In the genomic region with DNA sequence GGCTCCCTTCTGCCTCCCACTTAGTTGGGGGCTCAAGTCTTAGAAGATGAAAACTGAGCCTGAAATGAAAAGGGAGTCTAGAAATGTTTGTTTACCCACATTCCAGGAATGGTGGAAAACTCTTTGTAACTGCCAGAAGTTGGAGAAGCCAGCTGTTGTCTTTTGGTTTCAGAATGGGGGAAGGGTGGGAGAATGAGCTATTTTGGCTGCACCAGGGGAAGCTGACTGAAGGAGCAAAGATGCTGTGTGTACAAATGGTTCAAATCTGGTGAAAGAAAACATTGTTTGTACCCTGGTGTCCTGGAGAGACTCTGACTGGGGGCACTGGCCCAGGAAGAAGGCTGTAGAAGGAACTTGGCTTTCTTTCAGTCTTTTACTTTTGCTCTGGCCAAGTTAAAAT, we compare ENCODE assay signal across 12 mouse cellular contexts.
DNase-seq lines count a peak whose midpoint lies in the region; ATAC-seq lines count a peak whose summit lies in the region.
"Had no signal": no experiment of that assay in that cellular context is flagged by ENCODE, and none has a peak within 500 bp of the region (broad histone marks: within the 10 kb centered on the region; RNA-seq: fewer than 3 reads in every experiment).

No protein-coding gene starts in this region.

- no peak overlapping the region for H3K27ac ChIP-seq in hindbrain, embryonic 16.5 days (ENCODE audit: low read depth, low read length)
- H3K27ac ChIP-seq in hindbrain, embryonic 14.5 days, result no peak overlapping the region
- H3K27ac ChIP-seq: embryonic facial prominence, embryonic 13.5 days; midbrain, embryonic 12.5 days had no signal

- peak; percentile 71; the same call in 1 of the 2 replicates for ATAC-seq in hindbrain, embryonic 16.5 days
- ATAC-seq in hindbrain, embryonic 14.5 days (ENCODE audit: low FRiP score), result no peak

- no peaks in the 10 kb centered on the region for H3K27me3 ChIP-seq in hindbrain, embryonic 16.5 days (replicated peaks; ENCODE audit: control insufficient read depth, insufficient read depth, low read length)
- no peaks in the 10 kb centered on the region for H3K27me3 ChIP-seq in hindbrain, embryonic 14.5 days (ENCODE audit: control insufficient read depth, insufficient read depth, low read length)
- H3K27me3 ChIP-seq: embryonic facial prominence, embryonic 13.5 days; midbrain, embryonic 12.5 days had no signal

- no peaks in the 10 kb centered on the region for H3K9me3 ChIP-seq in hindbrain, embryonic 16.5 days (ENCODE audit: control insufficient read depth, low read length)
- no peaks in the 10 kb centered on the region for H3K9me3 ChIP-seq in hindbrain, embryonic 14.5 days (ENCODE audit: control insufficient read depth, low read length)
- H3K9me3 ChIP-seq: embryonic facial prominence, embryonic 13.5 days; midbrain, embryonic 12.5 days had no signal

- DNase-seq in hindbrain, embryonic 14.5 days (ENCODE audit: low spot score), result no peak
- peak; percentile 36 for DNase-seq in brain, adult 2 months (ENCODE audit: low read depth, low spot score)
- peak; percentile 79 to 80 for DNase-seq in heart, adult 9 months (ENCODE audit: low spot score in 2 of 2)
- DNase-seq in layer of hippocampus, adult 8-10 months (ENCODE audit: low spot score in 2 of 2), result peak; percentile 22 to 37
- DNase-seq in T-cell, adult 2 months (ENCODE audit: low spot score), result no peak
- DNase-seq in testis, postnatal 10 days (ENCODE audit: low spot score), result no peak
- DNase-seq in B cell, adult 2 months, result no peak
- DNase-seq: adrenal gland, adult 8-10 months; gastrocnemius, postnatal 14 days had no signal

- no peak overlapping the region for H3K4me3 ChIP-seq in hindbrain, embryonic 16.5 days (ENCODE audit: low read length)
- no peak overlapping the region for H3K4me3 ChIP-seq in hindbrain, embryonic 14.5 days (replicated peaks; ENCODE audit: low read length)
- H3K4me3 ChIP-seq: embryonic facial prominence, embryonic 13.5 days; midbrain, embryonic 12.5 days had no signal

- H3K36me3 ChIP-seq in hindbrain, embryonic 16.5 days (ENCODE audit: control insufficient read depth, insufficient read depth, low read length), result no peaks in the 10 kb centered on the region
- no peaks in the 10 kb centered on the region for H3K36me3 ChIP-seq in hindbrain, embryonic 14.5 days (replicated peaks; ENCODE audit: control insufficient read depth, insufficient read depth)
- H3K36me3 ChIP-seq: embryonic facial prominence, embryonic 13.5 days; midbrain, embryonic 12.5 days had no signal

- H3K9ac ChIP-seq in hindbrain, embryonic 16.5 days (ENCODE audit: low read depth, low read length), result no peak overlapping the region
- H3K9ac ChIP-seq in hindbrain, embryonic 14.5 days, result no peak overlapping the region
- H3K9ac ChIP-seq: embryonic facial prominence, embryonic 13.5 days; midbrain, embryonic 12.5 days had no signal

- H3K4me2 ChIP-seq in hindbrain, embryonic 16.5 days (ENCODE audit: low read length), result no peak overlapping the region
- H3K4me2 ChIP-seq in hindbrain, embryonic 14.5 days (replicated peaks), result no peak overlapping the region
- H3K4me2 ChIP-seq: embryonic facial prominence, embryonic 13.5 days; midbrain, embryonic 12.5 days had no signal

- H3K4me1 ChIP-seq in hindbrain, embryonic 16.5 days (ENCODE audit: control insufficient read depth, insufficient read depth, low read depth, low read length), result no peaks in the 10 kb centered on the region
- no peaks in the 10 kb centered on the region for H3K4me1 ChIP-seq in hindbrain, embryonic 14.5 days (replicated peaks; ENCODE audit: control insufficient read depth, insufficient read depth, low read length)

Comparison
In these comparisons a context has a peak if more than half of its experiments do, and no peak if none do; other contexts are left out.
1. DNase-seq: peak in brain, adult 2 months (single experiment), heart, adult 9 months (2 of 2) and layer of hippocampus, adult 8-10 months (2 of 2); none in hindbrain, embryonic 14.5 days (single experiment), T-cell, adult 2 months (single experiment), testis, postnatal 10 days (single experiment) and B cell, adult 2 months (0 of 2).